Mouse (Mus musculus) thymus, adult 2 months (tissue): ENCODE results near the gene Plxdc1.

Experiments used
- CTCF ChIP-seq: fragments of 200-500 bp; IDR thresholded peaks from 2 replicates; pipeline ENCODE4 v1.5.1; 2012; ENCODE audit warnings: mild to moderate bottlenecking, control low read depth, low read length, moderate library complexity, borderline replicate concordance; ENCODE audit not compliant: control insufficient read depth, poor library complexity, insufficient read depth; ENCODE audit errors: extremely low read depth
- POLR2A ChIP-seq: fragments of 200-500 bp; IDR thresholded peaks from 2 replicates; pipeline ENCODE4 v1.6.1; 2012; ENCODE audit warnings: mild to moderate bottlenecking, low read length, control low read depth, moderate library complexity; ENCODE audit not compliant: control insufficient read depth, poor library complexity, insufficient read depth; ENCODE audit errors: extremely low read depth

DNA sequence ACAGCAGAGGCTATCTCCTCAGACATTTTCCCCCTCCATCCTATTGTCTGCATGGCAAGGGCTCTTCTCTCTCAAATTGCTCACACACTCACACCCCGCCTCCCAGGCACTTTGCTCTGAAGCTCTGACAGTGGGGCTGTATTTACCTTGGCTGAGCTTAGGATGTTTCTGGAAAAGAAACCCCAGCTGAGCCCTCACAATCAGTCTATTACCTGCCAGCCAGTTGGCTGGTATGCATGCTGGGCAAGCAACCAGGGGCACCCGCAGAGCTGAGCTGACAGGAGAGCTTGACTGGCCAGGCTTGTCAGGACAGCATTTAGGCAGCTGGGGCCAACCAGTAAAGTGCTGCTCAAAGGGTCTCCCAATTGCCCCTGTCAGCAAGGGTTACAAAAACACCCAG is 19.1 kb downstream of the Plxdc1 start:
- TF ChIP-seq CTCF (no peak), POLR2A (no peak)
